28 mouse cellular contexts compared by ENCODE assay signal in the genomic region with DNA sequence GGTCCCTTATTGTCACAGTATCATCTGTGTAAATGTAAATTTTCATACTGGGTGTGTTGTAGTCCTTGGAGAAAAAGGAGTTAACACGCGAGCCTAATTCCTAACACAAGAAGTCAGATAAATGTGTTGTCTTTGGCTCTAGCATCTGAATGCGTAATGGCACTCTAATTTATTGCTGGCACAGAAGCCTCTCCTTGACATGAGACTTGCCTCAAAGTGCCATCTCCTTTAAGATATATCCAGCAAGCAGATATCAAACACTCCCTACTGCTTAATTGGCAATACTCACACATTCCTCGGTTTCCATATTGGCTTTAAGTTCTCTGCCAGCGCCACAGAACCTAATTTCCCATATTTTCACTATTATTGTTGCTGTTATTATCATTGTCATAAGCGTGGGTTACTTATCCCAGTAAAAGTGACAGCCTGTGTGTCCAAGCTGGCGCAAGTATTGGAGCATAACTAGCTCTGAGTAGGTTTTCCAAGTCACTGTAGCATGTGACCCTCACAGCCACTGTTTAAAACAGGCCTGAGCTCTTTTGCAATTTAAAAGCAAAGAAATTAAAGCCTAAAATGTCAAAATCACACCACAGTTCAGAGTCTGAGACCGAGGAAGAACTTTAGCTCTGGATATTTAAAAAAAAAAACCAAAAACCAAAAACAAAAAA.
DNase-seq lines count a peak whose midpoint lies in the region; ATAC-seq and TF ChIP-seq lines count a peak whose summit lies in the region.
"Had no signal": no experiment of that assay in that cellular context is flagged by ENCODE, and none has a peak within 500 bp of the region (broad histone marks: within the 10 kb centered on the region; RNA-seq: fewer than 3 reads in every experiment).

No protein-coding gene starts in this region.

- no peaks in the 10 kb centered on the region for H3K36me3 ChIP-seq in forebrain, embryonic 15.5 days
- no peaks in the 10 kb centered on the region for H3K36me3 ChIP-seq in forebrain, embryonic 12.5 days (replicated peaks)
- no peaks in the 10 kb centered on the region for H3K36me3 ChIP-seq in heart, embryonic 10.5 days
- H3K36me3 ChIP-seq in midbrain, embryonic 10.5 days, result no peaks in the 10 kb centered on the region
- H3K36me3 ChIP-seq in liver, embryonic 12.5 days, result no peaks in the 10 kb centered on the region
- H3K36me3 ChIP-seq: embryonic facial prominence, embryonic 13.5 days; hindbrain, embryonic 10.5 days; hindbrain, embryonic 15.5 days; liver, embryonic 15.5 days; midbrain, embryonic 15.5 days; stomach, embryonic 15.5 days had no signal

- no peak overlapping the region for H3K27ac ChIP-seq in forebrain, embryonic 15.5 days (replicated peaks)
- H3K27ac ChIP-seq in forebrain, embryonic 12.5 days, result no peak overlapping the region
- H3K27ac ChIP-seq in heart, embryonic 10.5 days, result no peak overlapping the region
- no peak overlapping the region for H3K27ac ChIP-seq in midbrain, embryonic 10.5 days (replicated peaks)
- no peak overlapping the region for H3K27ac ChIP-seq in liver, embryonic 12.5 days
- H3K27ac ChIP-seq: hindbrain, embryonic 10.5 days; hindbrain, embryonic 15.5 days; liver, embryonic 15.5 days; midbrain, embryonic 15.5 days; stomach, embryonic 15.5 days had no signal

- no peaks in the 10 kb centered on the region for H3K27me3 ChIP-seq in forebrain, embryonic 15.5 days
- H3K27me3 ChIP-seq in forebrain, embryonic 12.5 days, result no peaks in the 10 kb centered on the region
- no peaks in the 10 kb centered on the region for H3K27me3 ChIP-seq in heart, embryonic 10.5 days (ENCODE audit: insufficient read depth, poor library complexity, severe bottlenecking)
- no peaks in the 10 kb centered on the region for H3K27me3 ChIP-seq in midbrain, embryonic 10.5 days (ENCODE audit: low read depth, poor library complexity, severe bottlenecking)
- no peaks in the 10 kb centered on the region for H3K27me3 ChIP-seq in liver, embryonic 12.5 days (replicated peaks)
- H3K27me3 ChIP-seq: embryonic facial prominence, embryonic 13.5 days; hindbrain, embryonic 15.5 days; liver, embryonic 15.5 days; midbrain, embryonic 15.5 days; stomach, embryonic 15.5 days had no signal

- peaks cover 7% of the 10 kb centered on the region for H3K4me1 ChIP-seq in forebrain, embryonic 15.5 days
- no peaks in the 10 kb centered on the region for H3K4me1 ChIP-seq in forebrain, embryonic 12.5 days
- H3K4me1 ChIP-seq in heart, embryonic 10.5 days, result peaks cover 5% of the 10 kb centered on the region; the same call in 1 of the 2 replicates
- H3K4me1 ChIP-seq in midbrain, embryonic 10.5 days, result no peaks in the 10 kb centered on the region
- no peaks in the 10 kb centered on the region for H3K4me1 ChIP-seq in liver, embryonic 12.5 days
- H3K4me1 ChIP-seq: hindbrain, embryonic 10.5 days; hindbrain, embryonic 15.5 days; liver, embryonic 15.5 days; midbrain, embryonic 15.5 days; stomach, embryonic 15.5 days had no signal

- 74% methylated on average over 8 of the region's 8 CpGs for WGBS in forebrain, embryonic 15.5 days
- WGBS in forebrain, embryonic 12.5 days, result 92% methylated on average over 8 of the region's 8 CpGs
- 83% methylated on average over 8 of the region's 8 CpGs for WGBS in heart, embryonic 10.5 days
- WGBS in midbrain, embryonic 10.5 days, result 89% methylated on average over 8 of the region's 8 CpGs
- 65% methylated on average over 8 of the region's 8 CpGs for WGBS in liver, embryonic 12.5 days (ENCODE audit: insufficient replicate concordance)

- no peak for TF ChIP-seq CTCF in brain, embryonic 14.5 days (IDR thresholded peaks at IDR 0.05; ENCODE audit: borderline replicate concordance, extremely low read depth, insufficient read depth, insufficient read length)

- peak; percentile 17 to 32 for DNase-seq in heart, postnatal 10 days
- no peak for DNase-seq in heart, embryonic 10.5 days (ENCODE audit: low spot score)
- peak; percentile 25 for DNase-seq in 3T3-L1 (ENCODE audit: low read depth, low spot score)
- DNase-seq in brain, embryonic 14.5 days (ENCODE audit: low read depth), result peak; percentile 71
- DNase-seq in midbrain, embryonic 10.5 days (ENCODE audit: low spot score), result no peak
- DNase-seq: adrenal gland, postnatal 10 days; B cell, adult 2 months; cerebellum, adult 18-20 months; cerebellum, postnatal 10 days; gastrocnemius, postnatal 36 days; kidney, adult 11 months; kidney, postnatal 36 days; liver; lung, embryonic 14.5 days; lung, postnatal 14 days; right cerebral cortex, postnatal 25 days had no signal

- H3K9ac ChIP-seq in forebrain, embryonic 15.5 days (replicated peaks), result no peak overlapping the region
- H3K9ac ChIP-seq in forebrain, embryonic 12.5 days, result no peak overlapping the region
- no peak overlapping the region for H3K9ac ChIP-seq in liver, embryonic 12.5 days
- H3K9ac ChIP-seq: embryonic facial prominence, embryonic 13.5 days; hindbrain, embryonic 15.5 days; liver, embryonic 15.5 days; lung, embryonic 14.5 days; midbrain, embryonic 15.5 days; stomach, embryonic 15.5 days had no signal

- no peak overlapping the region for H3K4me2 ChIP-seq in forebrain, embryonic 15.5 days (replicated peaks)
- no peak overlapping the region for H3K4me2 ChIP-seq in forebrain, embryonic 12.5 days
- no peak overlapping the region for H3K4me2 ChIP-seq in liver, embryonic 12.5 days
- H3K4me2 ChIP-seq: embryonic facial prominence, embryonic 13.5 days; hindbrain, embryonic 15.5 days; liver, embryonic 15.5 days; lung, embryonic 14.5 days; midbrain, embryonic 15.5 days; stomach, embryonic 15.5 days had no signal

- no peaks in the 10 kb centered on the region for H3K9me3 ChIP-seq in forebrain, embryonic 15.5 days
- no peaks in the 10 kb centered on the region for H3K9me3 ChIP-seq in forebrain, embryonic 12.5 days
- no peaks in the 10 kb centered on the region for H3K9me3 ChIP-seq in heart, embryonic 10.5 days
- H3K9me3 ChIP-seq in midbrain, embryonic 10.5 days (replicated peaks), result no peaks in the 10 kb centered on the region
- H3K9me3 ChIP-seq in liver, embryonic 12.5 days (replicated peaks), result 0 out of 2 replicates have a peak, but pooled peaks cover 3% of the 10 kb centered on the region
- H3K9me3 ChIP-seq: embryonic facial prominence, embryonic 13.5 days; hindbrain, embryonic 10.5 days; hindbrain, embryonic 15.5 days; liver, embryonic 15.5 days; midbrain, embryonic 15.5 days; stomach, embryonic 15.5 days had no signal

- no peak for TF ChIP-seq POLR2A in brain, embryonic 14.5 days (IDR thresholded peaks at IDR 0.05; ENCODE audit: borderline replicate concordance, extremely low read depth, insufficient read depth, insufficient read length, poor library complexity, severe bottlenecking)

- intact Hi-C loops in heart, postnatal 10 days (cut with DNase I), result no loop called here

- no peak overlapping the region for H3K4me3 ChIP-seq in forebrain, embryonic 15.5 days
- no peak overlapping the region for H3K4me3 ChIP-seq in forebrain, embryonic 12.5 days (replicated peaks)
- H3K4me3 ChIP-seq in heart, embryonic 10.5 days, result no peak overlapping the region
- H3K4me3 ChIP-seq in midbrain, embryonic 10.5 days, result no peak overlapping the region
- H3K4me3 ChIP-seq in liver, embryonic 12.5 days, result no peak overlapping the region
- H3K4me3 ChIP-seq: embryonic facial prominence, embryonic 13.5 days; erythroblast, embryonic 14.5 days; hindbrain, embryonic 10.5 days; hindbrain, embryonic 15.5 days; liver, embryonic 15.5 days; midbrain, embryonic 15.5 days; stomach, embryonic 15.5 days had no signal

- peak; percentile 78 for ATAC-seq in forebrain, embryonic 15.5 days (replicated peaks)
- no peak for ATAC-seq in forebrain, embryonic 12.5 days (ENCODE audit: low FRiP score)
- no peak for ATAC-seq in liver, embryonic 12.5 days
- ATAC-seq: activated CD4-positive, CD25-positive, alpha-beta regulatory T cell, adult 4 months; inflammation-experienced regulatory T-cells, adult 6 months; midbrain, embryonic 15.5 days had no signal

Comparison
In these comparisons a context has a peak if more than half of its experiments do, and no peak if none do; other contexts are left out.
1. DNase-seq: peak in heart, postnatal 10 days (2 of 2), 3T3-L1 (single experiment) and brain, embryonic 14.5 days (single experiment); none in heart, embryonic 10.5 days (single experiment) and midbrain, embryonic 10.5 days (single experiment).